Mouse (Mus musculus): Measurements from ENCODE around the gene Smarcd2. TPM values are rescaled to one million over a fixed set of nuclear protein-coding genes. Genes with fewer than 3 reads are reported as not detected.
A peak's percentile ranks its signal among the peaks of the same experiment; 100 is the strongest.

Gene Smarcd2
- polyA plus RNA-seq (2015; fragmentation: Nextera tagmentation; extraction: Ambion mirVana) = 18.2 and 35.7 TPM in 2 replicates

GRCm38 (mm10) chr11:106272644-106273310 is at the start of gene Smarcd2:
Gene Smarcd2, minus strand, starts transcription at chr11:106272972.
- Histone ChIP-seq H3K4me3 (peak within 1 kb of the TSS; percentile 84), H3K9me3 (replicated peaks) (no peaks in the 10 kb centered on the region), H3K36me3 (no peaks in the 10 kb centered on the region), H3K9ac (peak within 1 kb of the TSS; percentile 92), H3K4me1 (replicated peaks) (peaks cover 55% of the 10 kb centered on the region), H3K27ac (peak within 1 kb of the TSS; percentile 94), H3K27me3 (no peaks in the 10 kb centered on the region), H3K4me2 (peak within 1 kb of the TSS; percentile 87)
- ATAC-seq (replicated peaks; ENCODE audit: insufficient number of reproducible peaks, insufficient read depth, low FRiP score, low read depth) = peak; percentile 96
- under 1% methylated on average over 65 of the region's 72 CpGs for WGBS

GRCm38 (mm10) chr11:106318406-106319366 is 45.9 kb upstream of the Smarcd2 start:
- no peak for ATAC-seq (replicated peaks; ENCODE audit: insufficient number of reproducible peaks, insufficient read depth, low FRiP score, low read depth)
- no peak overlapping the region for H3K4me3 ChIP-seq
- no peaks in the 10 kb centered on the region for H3K9me3 ChIP-seq (replicated peaks)
- no peak overlapping the region for H3K9ac ChIP-seq
- H3K4me2 ChIP-seq = no peak overlapping the region
- WGBS = 58% methylated on average over 21 of the region's 21 CpGs
- H3K27me3 ChIP-seq = no peaks in the 10 kb centered on the region
- no peaks in the 10 kb centered on the region for H3K36me3 ChIP-seq
- peaks cover 7% of the 10 kb centered on the region for H3K4me1 ChIP-seq (replicated peaks)
- H3K27ac ChIP-seq = no peak overlapping the region

- H3K4me1 ChIP-seq (replicated peaks) = peaks cover 7% of the 10 kb centered on the region
- no peaks in the 10 kb centered on the region for H3K9me3 ChIP-seq (replicated peaks)
- no peak for ATAC-seq (replicated peaks; ENCODE audit: insufficient number of reproducible peaks, insufficient read depth, low FRiP score, low read depth)
- H3K9ac ChIP-seq = no peak overlapping the region
- H3K27me3 ChIP-seq = no peaks in the 10 kb centered on the region
- no peak overlapping the region for H3K27ac ChIP-seq
- WGBS = 76% methylated on average over 7 of the region's 7 CpGs
- H3K4me2 ChIP-seq = no peak overlapping the region
- no peaks in the 10 kb centered on the region for H3K36me3 ChIP-seq
- no peak overlapping the region for H3K4me3 ChIP-seq
Measured at GRCm38 (mm10) chr11:106317801-106318200, 45.0 kb upstream of the Smarcd2 start.

GRCm38 (mm10) chr11:106316416-106316815 is 43.6 kb upstream of the Smarcd2 start:
- H3K9me3 ChIP-seq (replicated peaks) = no peaks in the 10 kb centered on the region
- H3K4me1 ChIP-seq (replicated peaks) = peaks cover 7% of the 10 kb centered on the region
- no peak for ATAC-seq (replicated peaks; ENCODE audit: insufficient number of reproducible peaks, insufficient read depth, low FRiP score, low read depth)

GRCm38 (mm10) chr11:106314333-106314812 is 41.6 kb upstream of the Smarcd2 start, which contains the start of gene Cd79b:
Gene Cd79b, minus strand, starts transcription at chr11:106314762.
- H3K36me3 ChIP-seq = no peaks in the 10 kb centered on the region
- H3K4me1 ChIP-seq (replicated peaks) = peaks cover 7% of the 10 kb centered on the region
- H3K9ac ChIP-seq = no peak within 1 kb of the TSS
- H3K4me3 ChIP-seq = no peak within 1 kb of the TSS; the same call in 1 of the 2 replicates
- no peak for ATAC-seq (replicated peaks; ENCODE audit: insufficient number of reproducible peaks, insufficient read depth, low FRiP score, low read depth)
- H3K27ac ChIP-seq = no peak within 1 kb of the TSS
- H3K9me3 ChIP-seq (replicated peaks) = no peaks in the 10 kb centered on the region
- 66% methylated on average over 9 of the region's 9 CpGs for WGBS
- H3K27me3 ChIP-seq = no peaks in the 10 kb centered on the region
- H3K4me2 ChIP-seq = peak within 1 kb of the TSS; percentile 9; the same call in 1 of the 2 replicates

More at GRCm38 (mm10) chr11:106316416-106316815, 43.6 kb upstream of the Smarcd2 start:
- H3K27ac ChIP-seq = no peak overlapping the region
- H3K9ac ChIP-seq = no peak overlapping the region
- H3K27me3 ChIP-seq = no peaks in the 10 kb centered on the region
- WGBS = 68% methylated on average over 1 of the region's 1 CpGs
- H3K36me3 ChIP-seq = no peaks in the 10 kb centered on the region
- H3K4me2 ChIP-seq = no peak overlapping the region
- no peak overlapping the region for H3K4me3 ChIP-seq

GRCm38 (mm10) chr11:106313533-106313932 is 40.8 kb upstream of the Smarcd2 start:
- no peak for ATAC-seq (replicated peaks; ENCODE audit: insufficient number of reproducible peaks, insufficient read depth, low FRiP score, low read depth)
- Histone ChIP-seq H3K36me3 (no peaks in the 10 kb centered on the region), H3K27ac (no peak overlapping the region), H3K9me3 (replicated peaks) (no peaks in the 10 kb centered on the region), H3K27me3 (no peaks in the 10 kb centered on the region), H3K9ac (no peak overlapping the region), H3K4me1 (replicated peaks) (peaks cover 2% of the 10 kb centered on the region; the same call in 1 of the 2 replicates), H3K4me3 (no peak overlapping the region), H3K4me2 (0 out of 2 replicates have a peak overlapping the region, but pooled peaks have one; percentile 3)
- WGBS = 63% methylated on average over 5 of the region's 5 CpGs

- no peak overlapping the region for H3K27ac ChIP-seq
Measured at GRCm38 (mm10) chr11:106310123-106310522, 37.4 kb upstream of the Smarcd2 start.

GRCm38 (mm10) chr11:106308162-106308561 is 35.4 kb upstream of the Smarcd2 start:
- Histone ChIP-seq H3K4me2 (no peak overlapping the region), H3K9ac (no peak overlapping the region), H3K36me3 (no peaks in the 10 kb centered on the region), H3K4me1 (replicated peaks) (no peaks in the 10 kb centered on the region), H3K9me3 (replicated peaks) (no peaks in the 10 kb centered on the region), H3K27me3 (no peaks in the 10 kb centered on the region), H3K27ac (no peak overlapping the region), H3K4me3 (no peak overlapping the region)
- ATAC-seq (replicated peaks; ENCODE audit: insufficient number of reproducible peaks, insufficient read depth, low FRiP score, low read depth) = no peak
- WGBS = 74% methylated on average over 11 of the region's 11 CpGs

More at GRCm38 (mm10) chr11:106310123-106310522, 37.4 kb upstream of the Smarcd2 start:
- no peak for ATAC-seq (replicated peaks; ENCODE audit: insufficient number of reproducible peaks, insufficient read depth, low FRiP score, low read depth)
- H3K4me2 ChIP-seq = no peak overlapping the region
- H3K27me3 ChIP-seq = no peaks in the 10 kb centered on the region
- H3K36me3 ChIP-seq = no peaks in the 10 kb centered on the region
- WGBS = 67% methylated on average over 5 of the region's 5 CpGs
- H3K4me3 ChIP-seq = no peak overlapping the region
- H3K9ac ChIP-seq = no peak overlapping the region
- no peaks in the 10 kb centered on the region for H3K9me3 ChIP-seq (replicated peaks)
- 0 out of 2 replicates have a peak, but pooled peaks cover 2% of the 10 kb centered on the region for H3K4me1 ChIP-seq (replicated peaks)

- H3K9me3 ChIP-seq (replicated peaks) = no peaks in the 10 kb centered on the region
- ATAC-seq (replicated peaks; ENCODE audit: insufficient number of reproducible peaks, insufficient read depth, low FRiP score, low read depth) = no peak
- WGBS = 50% methylated on average over 5 of the region's 5 CpGs
Measured at GRCm38 (mm10) chr11:106307432-106307831, 34.7 kb upstream of the Smarcd2 start.

GRCm38 (mm10) chr11:106306758-106307157 is 34.0 kb upstream of the Smarcd2 start:
- 85% methylated on average over 9 of the region's 9 CpGs for WGBS
- ATAC-seq (replicated peaks; ENCODE audit: insufficient number of reproducible peaks, insufficient read depth, low FRiP score, low read depth) = no peak
- no peak overlapping the region for H3K9ac ChIP-seq

More at GRCm38 (mm10) chr11:106307432-106307831, 34.7 kb upstream of the Smarcd2 start:
- Histone ChIP-seq H3K27me3 (no peaks in the 10 kb centered on the region), H3K4me2 (no peak overlapping the region), H3K4me3 (no peak overlapping the region), H3K4me1 (replicated peaks) (no peaks in the 10 kb centered on the region), H3K9ac (no peak overlapping the region), H3K36me3 (no peaks in the 10 kb centered on the region), H3K27ac (no peak overlapping the region)

GRCm38 (mm10) chr11:106306065-106306385 is 33.3 kb upstream of the Smarcd2 start:
- Histone ChIP-seq H3K27me3 (no peaks in the 10 kb centered on the region), H3K4me2 (no peak overlapping the region), H3K4me1 (replicated peaks) (no peaks in the 10 kb centered on the region), H3K9me3 (replicated peaks) (no peaks in the 10 kb centered on the region), H3K27ac (no peak overlapping the region), H3K36me3 (no peaks in the 10 kb centered on the region), H3K9ac (no peak overlapping the region), H3K4me3 (no peak overlapping the region)
- no peak for ATAC-seq (replicated peaks; ENCODE audit: insufficient number of reproducible peaks, insufficient read depth, low FRiP score, low read depth)
- WGBS = 83% methylated on average over 3 of the region's 3 CpGs

More at GRCm38 (mm10) chr11:106306758-106307157, 34.0 kb upstream of the Smarcd2 start:
- Histone ChIP-seq H3K36me3 (no peaks in the 10 kb centered on the region), H3K4me1 (replicated peaks) (no peaks in the 10 kb centered on the region), H3K27me3 (no peaks in the 10 kb centered on the region), H3K9me3 (replicated peaks) (no peaks in the 10 kb centered on the region), H3K4me3 (no peak overlapping the region), H3K27ac (no peak overlapping the region), H3K4me2 (no peak overlapping the region)

All from heart, embryonic 15.5 days (tissue).